Mouse (Mus musculus) stomach, adult 2 months (tissue): ENCODE data around the gene Gm13119. TPM values are rescaled to one million over a fixed set of nuclear protein-coding genes. Genes with fewer than 3 reads are reported as not detected.

Experiments
- polyA plus RNA-seq: library from polyadenylated mRNA; depleted of rRNA; stranded (reverse); fragments of >200 nt; gene quantifications from 2 replicates; pipeline ENCODE4 v1.2.3, GENCODE M21; 2012; rRNA removed

Gene Gm13119
- polyA plus RNA-seq, result not detected in 2 replicates

GRCm38 (mm10) chr4:144357642-144358041, at the start of gene Gm13119:
Gm13119 (plus strand) TSS chr4:144357942.

GRCm38 (mm10) chr4:144329949-144330348, 27.8 kb upstream of the Gm13119 start, which contains the start of gene Gm13128:
Gm13128 (plus strand) TSS chr4:144330249.

GRCm38 (mm10) chr4:144377911-144378310, 20.2 kb downstream of the Gm13119 start, which contains the start of gene Pramef20:
Pramef20 (minus strand) TSS chr4:144377933.

GRCm38 (mm10) chr4:144408290-144408689, 50.5 kb downstream of the Gm13119 start, which contains the start of gene Pramef12:
Pramef12 (minus strand) TSS chr4:144408464.

Other genes starting within 250 kb of the Gm13119 start
- not detected in 2 replicates for gene Oog3, start 195.3 kb upstream of the Gm13119 start, polyA plus RNA-seq
- gene Oog2, start 167.2 kb upstream of the Gm13119 start, polyA plus RNA-seq, result not detected in 2 replicates
- gene C87977, start 144.6 kb upstream of the Gm13119 start, polyA plus RNA-seq, result not detected in 2 replicates
- not detected in 2 replicates for gene Pramel5, start 77.5 kb upstream of the Gm13119 start, polyA plus RNA-seq
- not detected in 2 replicates for gene Gm13128, start 27.7 kb upstream of the Gm13119 start, polyA plus RNA-seq
- not detected in 2 replicates for gene Pramef20, start 20.0 kb downstream of the Gm13119 start, polyA plus RNA-seq
- gene Pramef12, start 50.5 kb downstream of the Gm13119 start, polyA plus RNA-seq, result 0.04 and 0.08 TPM in 2 replicates
- not detected in 2 replicates for gene 1700012P22Rik, start 80.8 kb downstream of the Gm13119 start, polyA plus RNA-seq
- not detected in 2 replicates for gene Gm9944, start 95.4 kb downstream of the Gm13119 start, polyA plus RNA-seq
- gene Aadacl3, start 105.8 kb downstream of the Gm13119 start, polyA plus RNA-seq, result 0.04 and 0.10 TPM in 2 replicates
- gene 9430007A20Rik, start 161.9 kb downstream of the Gm13119 start, polyA plus RNA-seq, result not detected in 2 replicates
- gene Gm13124, start 207.2 kb downstream of the Gm13119 start, polyA plus RNA-seq, result not detected in 2 replicates